Mouse (Mus musculus): ENCODE results near the gene Cdc40. TPM values are rescaled to one million over a fixed set of nuclear protein-coding genes. Genes with fewer than 3 reads are reported as not detected.

The Cdc40 gene
- polyA plus RNA-seq, 1 experiment, result 6.0 TPM

- Histone ChIP-seq H3K4me3 (ENCODE audit: control insufficient read depth, low read depth, low read length) (no peak overlapping the region), H3K36me3 (ENCODE audit: control insufficient read depth, insufficient read depth, low read length) (no peaks in the 10 kb centered on the region), H3K27ac (ENCODE audit: control insufficient read depth, insufficient read depth, low read depth, low read length) (no peak overlapping the region), H3K27me3 (ENCODE audit: control insufficient read depth, insufficient read depth, low read length) (no peaks in the 10 kb centered on the region), H3K4me1 (ENCODE audit: control insufficient read depth, insufficient read depth, low read length) (no peaks in the 10 kb centered on the region)
- no peak for TF ChIP-seq CTCF (IDR thresholded peaks at IDR 0.05; ENCODE audit: control insufficient read depth, insufficient read depth, insufficient replicate concordance, low read depth, low read length)
- TF ChIP-seq POLR2A (IDR thresholded peaks at IDR 0.05; ENCODE audit: control insufficient read depth, low read depth, low read length), result no peak
Measured at GRCm38 (mm10) chr10:40906131-40906530, 23.0 kb upstream of the Cdc40 start.

- TF ChIP-seq CTCF (IDR thresholded peaks at IDR 0.05; ENCODE audit: control insufficient read depth, insufficient read depth, insufficient replicate concordance, low read depth, low read length), result no peak
- no peak for TF ChIP-seq POLR2A (IDR thresholded peaks at IDR 0.05; ENCODE audit: control insufficient read depth, low read depth, low read length)
- no peaks in the 10 kb centered on the region for H3K27me3 ChIP-seq (ENCODE audit: control insufficient read depth, insufficient read depth, low read length)
- H3K4me3 ChIP-seq (ENCODE audit: control insufficient read depth, low read depth, low read length), result no peak overlapping the region
Measured at GRCm38 (mm10) chr10:40901786-40902185, 18.7 kb upstream of the Cdc40 start.

GRCm38 (mm10) chr10:40896656-40897055 is 13.5 kb upstream of the Cdc40 start:
- no peak for TF ChIP-seq POLR2A (IDR thresholded peaks at IDR 0.05; ENCODE audit: control insufficient read depth, low read depth, low read length)
- no peak for TF ChIP-seq CTCF (IDR thresholded peaks at IDR 0.05; ENCODE audit: control insufficient read depth, insufficient read depth, insufficient replicate concordance, low read depth, low read length)
- Histone ChIP-seq H3K4me1 (ENCODE audit: control insufficient read depth, insufficient read depth, low read length) (no peaks in the 10 kb centered on the region), H3K27me3 (ENCODE audit: control insufficient read depth, insufficient read depth, low read length) (no peaks in the 10 kb centered on the region), H3K36me3 (ENCODE audit: control insufficient read depth, insufficient read depth, low read length) (no peaks in the 10 kb centered on the region), H3K27ac (ENCODE audit: control insufficient read depth, insufficient read depth, low read depth, low read length) (no peak overlapping the region), H3K4me3 (ENCODE audit: control insufficient read depth, low read depth, low read length) (no peak overlapping the region)

More at GRCm38 (mm10) chr10:40901786-40902185, 18.7 kb upstream of the Cdc40 start:
- Histone ChIP-seq H3K27ac (ENCODE audit: control insufficient read depth, insufficient read depth, low read depth, low read length) (no peak overlapping the region), H3K36me3 (ENCODE audit: control insufficient read depth, insufficient read depth, low read length) (no peaks in the 10 kb centered on the region), H3K4me1 (ENCODE audit: control insufficient read depth, insufficient read depth, low read length) (no peaks in the 10 kb centered on the region)

- TF ChIP-seq CTCF (IDR thresholded peaks at IDR 0.05; ENCODE audit: control insufficient read depth, insufficient read depth, insufficient replicate concordance, low read depth, low read length), result no peak
- TF ChIP-seq POLR2A (IDR thresholded peaks at IDR 0.05; ENCODE audit: control insufficient read depth, low read depth, low read length), result no peak
- Histone ChIP-seq H3K4me1 (ENCODE audit: control insufficient read depth, insufficient read depth, low read length) (no peaks in the 10 kb centered on the region), H3K36me3 (ENCODE audit: control insufficient read depth, insufficient read depth, low read length) (no peaks in the 10 kb centered on the region), H3K27me3 (ENCODE audit: control insufficient read depth, insufficient read depth, low read length) (no peaks in the 10 kb centered on the region), H3K4me3 (ENCODE audit: control insufficient read depth, low read depth, low read length) (no peak overlapping the region), H3K27ac (ENCODE audit: control insufficient read depth, insufficient read depth, low read depth, low read length) (no peak overlapping the region)
Measured at GRCm38 (mm10) chr10:40895765-40896164, 12.7 kb upstream of the Cdc40 start.

- Histone ChIP-seq H3K4me1 (ENCODE audit: control insufficient read depth, insufficient read depth, low read length) (no peaks in the 10 kb centered on the region), H3K36me3 (ENCODE audit: control insufficient read depth, insufficient read depth, low read length) (no peaks in the 10 kb centered on the region), H3K4me3 (ENCODE audit: control insufficient read depth, low read depth, low read length) (no peak overlapping the region), H3K27ac (ENCODE audit: control insufficient read depth, insufficient read depth, low read depth, low read length) (no peak overlapping the region), H3K27me3 (ENCODE audit: control insufficient read depth, insufficient read depth, low read length) (no peaks in the 10 kb centered on the region)
- no peak for TF ChIP-seq POLR2A (IDR thresholded peaks at IDR 0.05; ENCODE audit: control insufficient read depth, low read depth, low read length)
- TF ChIP-seq CTCF (IDR thresholded peaks at IDR 0.05; ENCODE audit: control insufficient read depth, insufficient read depth, insufficient replicate concordance, low read depth, low read length), result no peak
Measured at GRCm38 (mm10) chr10:40889146-40889545, 6.0 kb upstream of the Cdc40 start.

GRCm38 (mm10) chr10:40887316-40887715 is 4.2 kb upstream of the Cdc40 start:
- H3K4me3 ChIP-seq (ENCODE audit: control insufficient read depth, low read depth, low read length), result no peak overlapping the region
- no peak overlapping the region for H3K27ac ChIP-seq (ENCODE audit: control insufficient read depth, insufficient read depth, low read depth, low read length)
- TF ChIP-seq POLR2A (IDR thresholded peaks at IDR 0.05; ENCODE audit: control insufficient read depth, low read depth, low read length), result no peak
- no peak for TF ChIP-seq CTCF (IDR thresholded peaks at IDR 0.05; ENCODE audit: control insufficient read depth, insufficient read depth, insufficient replicate concordance, low read depth, low read length)
- no peaks in the 10 kb centered on the region for H3K27me3 ChIP-seq (ENCODE audit: control insufficient read depth, insufficient read depth, low read length)
- no peaks in the 10 kb centered on the region for H3K4me1 ChIP-seq (ENCODE audit: control insufficient read depth, insufficient read depth, low read length)
- H3K36me3 ChIP-seq (ENCODE audit: control insufficient read depth, insufficient read depth, low read length), result no peaks in the 10 kb centered on the region

GRCm38 (mm10) chr10:40885432-40885831 is 2.3 kb upstream of the Cdc40 start:
- H3K4me3 ChIP-seq (ENCODE audit: control insufficient read depth, low read depth, low read length), result no peak overlapping the region
- H3K27me3 ChIP-seq (ENCODE audit: control insufficient read depth, insufficient read depth, low read length), result no peaks in the 10 kb centered on the region

More at GRCm38 (mm10) chr10:40885432-40885831, 2.3 kb upstream of the Cdc40 start:
- H3K36me3 ChIP-seq (ENCODE audit: control insufficient read depth, insufficient read depth, low read length), result no peaks in the 10 kb centered on the region
- H3K4me1 ChIP-seq (ENCODE audit: control insufficient read depth, insufficient read depth, low read length), result no peaks in the 10 kb centered on the region
- no peak overlapping the region for H3K27ac ChIP-seq (ENCODE audit: control insufficient read depth, insufficient read depth, low read depth, low read length)
- TF ChIP-seq POLR2A (IDR thresholded peaks at IDR 0.05; ENCODE audit: control insufficient read depth, low read depth, low read length) (no peak), CTCF (IDR thresholded peaks at IDR 0.05; ENCODE audit: control insufficient read depth, insufficient read depth, insufficient replicate concordance, low read depth, low read length) (no peak)
